Mouse (Mus musculus): ENCODE data around the gene Gramd4.
"Not testable (repeated sequence)": the region's sequence is repeated elsewhere in the genome, so short reads cannot be mapped to it uniquely, and the experiment has no call there.

Gramd4 gene

GRCm38 (mm10) chr15:86117115-86118100 is 59.9 kb downstream of the Gramd4 start:
- DNase-seq (ENCODE audit: low read depth) = no peak

- no peak for DNase-seq (ENCODE audit: low read depth)
Observed at GRCm38 (mm10) chr15:86119186-86119585, 61.7 kb downstream of the Gramd4 start.

- DNase-seq (ENCODE audit: low read depth) = peak; percentile 24
Observed at GRCm38 (mm10) chr15:86122261-86122949, 64.9 kb downstream of the Gramd4 start.

- DNase-seq (ENCODE audit: low read depth) = no peak
Observed at GRCm38 (mm10) chr15:86123409-86123808, 65.9 kb downstream of the Gramd4 start.

- DNase-seq (ENCODE audit: low read depth) = peak; percentile 36
Observed at GRCm38 (mm10) chr15:86124359-86124758, 66.9 kb downstream of the Gramd4 start.

GRCm38 (mm10) chr15:86129036-86129435 is 71.5 kb downstream of the Gramd4 start:
- DNase-seq (ENCODE audit: low read depth) = no peak

- DNase-seq (ENCODE audit: low read depth) = no peak
Observed at GRCm38 (mm10) chr15:86130657-86131056, 73.2 kb downstream of the Gramd4 start.

GRCm38 (mm10) chr15:86134941-86135783 is 77.7 kb downstream of the Gramd4 start:
- DNase-seq (ENCODE audit: low read depth) = peak; percentile 58

GRCm38 (mm10) chr15:86137638-86138037 is 80.1 kb downstream of the Gramd4 start:
- DNase-seq (ENCODE audit: low read depth) = no peak

GRCm38 (mm10) chr15:86140323-86140722 is 82.8 kb downstream of the Gramd4 start:
- peak; percentile 19 for DNase-seq (ENCODE audit: low read depth)

- DNase-seq (ENCODE audit: low read depth) = no peak
Observed at GRCm38 (mm10) chr15:86144577-86144976, 87.1 kb downstream of the Gramd4 start.

GRCm38 (mm10) chr15:86145046-86145445 is 87.6 kb downstream of the Gramd4 start:
- DNase-seq (ENCODE audit: low read depth) = no peak

GRCm38 (mm10) chr15:86146922-86147321 is 89.4 kb downstream of the Gramd4 start:
- no peak for DNase-seq (ENCODE audit: low read depth)

GRCm38 (mm10) chr15:86150593-86150992 is 93.1 kb downstream of the Gramd4 start:
- no peak for DNase-seq (ENCODE audit: low read depth)

- no peak for DNase-seq (ENCODE audit: low read depth)
Observed at GRCm38 (mm10) chr15:86153481-86153960, 96.0 kb downstream of the Gramd4 start.

- DNase-seq (ENCODE audit: low read depth) = no peak
Observed at GRCm38 (mm10) chr15:86156492-86156891, 99.0 kb downstream of the Gramd4 start.

- no peak for DNase-seq (ENCODE audit: low read depth)
Observed at GRCm38 (mm10) chr15:86159093-86159492, 101.6 kb downstream of the Gramd4 start.

- no peak for DNase-seq (ENCODE audit: low read depth)
Observed at GRCm38 (mm10) chr15:86159719-86160118, 102.2 kb downstream of the Gramd4 start.

GRCm38 (mm10) chr15:86160906-86161305 is 103.4 kb downstream of the Gramd4 start:
- DNase-seq (ENCODE audit: low read depth) = no peak

GRCm38 (mm10) chr15:86161800-86162199 is 104.3 kb downstream of the Gramd4 start:
- not testable (repeated sequence) for DNase-seq (ENCODE audit: low read depth)

- no peak for DNase-seq (ENCODE audit: low read depth)
Observed at GRCm38 (mm10) chr15:86164718-86165345, 107.3 kb downstream of the Gramd4 start.

Measured in fibroblast of lung, adult 2 months (primary cell).